Mouse (Mus musculus): ENCODE data around the gene Mrpl21. TPM values are rescaled to one million over a fixed set of nuclear protein-coding genes. Genes with fewer than 3 reads are reported as not detected.

The Mrpl21 gene
- total and polyA plus RNA-seq, 3 experiments: 86.0 to 129 (median 116) TPM

DNA sequence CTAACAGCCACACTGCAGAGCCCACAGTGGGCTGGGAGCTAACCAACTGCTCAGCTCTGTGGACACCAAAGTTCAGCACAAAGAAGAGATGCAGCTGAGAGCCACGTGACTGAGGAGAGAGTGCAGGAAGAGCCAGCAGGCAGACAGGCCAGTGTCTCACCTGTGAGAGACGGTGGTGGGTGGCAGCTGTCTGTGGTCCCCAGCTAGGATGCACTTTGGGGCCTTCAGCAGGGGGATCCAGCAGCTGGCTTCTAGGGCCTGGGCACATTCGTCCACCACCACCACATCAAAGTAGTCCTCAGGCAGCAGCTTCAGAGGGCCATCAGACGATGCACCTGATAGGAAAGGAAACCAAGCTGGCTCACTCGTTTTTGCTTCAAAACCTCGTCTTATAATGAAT, 11.3 kb upstream of the Mrpl21 start:
- Histone ChIP-seq H3K9me3 (replicated peaks; ENCODE audit: low read length) (no peaks in the 10 kb centered on the region), H3K9ac (ENCODE audit: insufficient read depth, low read depth) (no peak overlapping the region), H3K79me2 (replicated peaks; ENCODE audit: control insufficient read depth, extremely low read depth, insufficient read depth, poor library complexity, severe bottlenecking) (no peaks in the 10 kb centered on the region), H3K4me2 (ENCODE audit: insufficient read depth, low read depth, poor library complexity, severe bottlenecking) (no peak overlapping the region), H3K4me1 (ENCODE audit: control insufficient read depth in 1 of 2, insufficient read depth in 2 of 2) (no peaks in the 10 kb centered on the region), H3K4me3 (replicated peaks in 1 of 3; ENCODE audit: low read depth in 2 of 3, low read length in 2 of 3, poor library complexity in 1 of 3) (no peak overlapping the region), H3K36me3 (replicated peaks in 1 of 2; ENCODE audit: control insufficient read depth in 1 of 2, insufficient read depth in 1 of 2, low read length in 1 of 2) (peaks cover 90 to 97% of the 10 kb centered on the region in 2 experiments), H3K27ac (ENCODE audit: insufficient read depth, low read depth) (no peak overlapping the region), H3K27me3 (replicated peaks) (no peaks in the 10 kb centered on the region)
- in situ Hi-C loops (cut with MboI; ENCODE audit: low pct_ligation_motif_present, low pct_unique_long_range_greater_than_20kb, low sequenced_read_pairs) (no loop called here), dilution Hi-C loops (cut with MboI; ENCODE audit: extremely low pct_ligation_motif_present, extremely low pct_unique_long_range_greater_than_20kb, low sequenced_read_pairs) (no loop called here)
- DNase-seq (ENCODE audit: extremely low read depth): no peak
- no peak for TF ChIP-seq SIN3A (IDR thresholded peaks at IDR 0.05; ENCODE audit: low read length)
- TF ChIP-seq E2F4 (IDR thresholded peaks at IDR 0.05; ENCODE audit: insufficient replicate concordance, low read depth, low read length): no peak
- no peak for TF ChIP-seq MAZ (IDR thresholded peaks at IDR 0.05; ENCODE audit: low read depth, low read length)

DNA sequence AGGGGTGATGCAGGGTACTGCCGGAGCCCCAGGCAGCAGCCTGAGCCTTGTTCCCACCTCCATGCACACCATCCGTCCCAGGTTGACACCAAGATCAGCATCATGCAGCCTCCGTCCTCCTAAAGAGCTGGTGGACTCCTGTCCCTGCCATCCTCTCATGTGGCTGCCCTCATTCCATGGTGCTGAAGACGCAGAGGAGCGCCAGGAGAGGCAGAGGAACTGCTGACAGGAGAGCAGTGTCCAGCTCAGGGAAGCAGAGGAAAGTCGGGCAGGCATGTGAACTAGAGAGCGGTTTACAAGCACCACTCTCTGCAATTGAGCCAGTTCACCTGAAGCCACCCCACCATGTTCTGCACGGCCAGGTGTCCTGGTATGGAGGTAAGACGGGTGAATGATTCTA, 9.4 kb upstream of the Mrpl21 start:
- no peak for DNase-seq (ENCODE audit: extremely low read depth)
- Histone ChIP-seq H3K4me3 (replicated peaks in 1 of 3; ENCODE audit: low read depth in 2 of 3, low read length in 2 of 3, poor library complexity in 1 of 3) (no peak overlapping the region), H3K27ac (ENCODE audit: insufficient read depth, low read depth) (no peak overlapping the region), H3K27me3 (replicated peaks) (no peaks in the 10 kb centered on the region), H3K36me3 (replicated peaks in 1 of 2; ENCODE audit: control insufficient read depth in 1 of 2, insufficient read depth in 1 of 2, low read length in 1 of 2) (peaks cover 93 to 99% of the 10 kb centered on the region in 2 experiments), H3K4me2 (ENCODE audit: insufficient read depth, low read depth, poor library complexity, severe bottlenecking) (no peak overlapping the region), H3K9me3 (replicated peaks; ENCODE audit: low read length) (no peaks in the 10 kb centered on the region), H3K79me2 (replicated peaks; ENCODE audit: control insufficient read depth, extremely low read depth, insufficient read depth, poor library complexity, severe bottlenecking) (no peaks in the 10 kb centered on the region), H3K4me1 (ENCODE audit: control insufficient read depth in 1 of 2, insufficient read depth in 2 of 2) (no peaks in the 10 kb centered on the region), H3K9ac (ENCODE audit: insufficient read depth, low read depth) (no peak overlapping the region)
- TF ChIP-seq HCFC1 (IDR thresholded peaks at IDR 0.05; ENCODE audit: low read depth, low read length): no peak
- no peak for TF ChIP-seq ELF1 (IDR thresholded peaks at IDR 0.05; ENCODE audit: low read depth, low read length)
- TF ChIP-seq RAD21 (IDR thresholded peaks at IDR 0.05; ENCODE audit: low read depth, low read length): no peak
- no peak for TF ChIP-seq USF2 (conservative IDR thresholded peaks at IDR 0.05; ENCODE audit: low read depth, low read length)
- no peak for TF ChIP-seq KAT2A (IDR thresholded peaks at IDR 0.05; ENCODE audit: insufficient replicate concordance, low read length)
- no peak for TF ChIP-seq PAX5 (IDR thresholded peaks at IDR 0.05; ENCODE audit: low read length)
- TF ChIP-seq JUND (conservative IDR thresholded peaks at IDR 0.05; ENCODE audit: low read depth, low read length): no peak
- no peak for TF ChIP-seq MXI1 (IDR thresholded peaks at IDR 0.05; ENCODE audit: low read depth, low read length)
- TF ChIP-seq EP300 (IDR thresholded peaks at IDR 0.05; ENCODE audit: low read length): no peak
- TF ChIP-seq NRF1 (IDR thresholded peaks at IDR 0.05; ENCODE audit: low read depth, low read length): no peak
- no peak for TF ChIP-seq ZMIZ1 (IDR thresholded peaks at IDR 0.05; ENCODE audit: low read depth, low read length)
- TF ChIP-seq TCF12 (IDR thresholded peaks at IDR 0.05; ENCODE audit: low read depth, low read length): no peak
- no peak for TF ChIP-seq SMC3 (IDR thresholded peaks at IDR 0.05; ENCODE audit: low read depth, low read length)
- TF ChIP-seq USF1 (IDR thresholded peaks at IDR 0.05; ENCODE audit: low read depth, low read length): no peak
- no peak for TF ChIP-seq BHLHE40 (IDR thresholded peaks at IDR 0.05; ENCODE audit: low read depth, low read length)
- no peak for TF ChIP-seq SIN3A (IDR thresholded peaks at IDR 0.05; ENCODE audit: low read length)
- TF ChIP-seq CHD2 (IDR thresholded peaks at IDR 0.05; ENCODE audit: low read length): no peak
- no peak for TF ChIP-seq MEF2A (IDR thresholded peaks at IDR 0.05; ENCODE audit: borderline replicate concordance, low read depth, low read length)
- no peak for TF ChIP-seq ZKSCAN1 (IDR thresholded peaks at IDR 0.05; ENCODE audit: borderline replicate concordance, low read depth, low read length)
- TF ChIP-seq MYC (IDR thresholded peaks at IDR 0.05; ENCODE audit: low read depth, low read length): no peak
- dilution Hi-C loops (cut with MboI; ENCODE audit: extremely low pct_ligation_motif_present, extremely low pct_unique_long_range_greater_than_20kb, low sequenced_read_pairs): no loop called here
- in situ Hi-C loops (cut with MboI; ENCODE audit: low pct_ligation_motif_present, low pct_unique_long_range_greater_than_20kb, low sequenced_read_pairs): no loop called here
